Mouse (Mus musculus) thymus, postnatal 10 days (tissue): ENCODE results near the gene Cers5.
"Not testable (repeated sequence)": the region's sequence is repeated elsewhere in the genome, so short reads cannot be mapped to it uniquely, and the experiment has no call there.

Experiments
- DNase-seq, 2 experiments: peaks; one replicate each; pipeline ENCODE4 v3.0.0; 2021; ENCODE audit warnings: low spot score in 2 of 2

The Cers5 gene

DNA sequence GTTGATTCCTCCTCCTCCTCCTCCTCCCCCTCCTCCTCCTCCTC lies at the start of gene Cers5:
TSS of gene Cers5 (minus strand) at position 5 of the 44 bp plus-strand sequence.
- DNase-seq = not testable (repeated sequence)

DNA sequence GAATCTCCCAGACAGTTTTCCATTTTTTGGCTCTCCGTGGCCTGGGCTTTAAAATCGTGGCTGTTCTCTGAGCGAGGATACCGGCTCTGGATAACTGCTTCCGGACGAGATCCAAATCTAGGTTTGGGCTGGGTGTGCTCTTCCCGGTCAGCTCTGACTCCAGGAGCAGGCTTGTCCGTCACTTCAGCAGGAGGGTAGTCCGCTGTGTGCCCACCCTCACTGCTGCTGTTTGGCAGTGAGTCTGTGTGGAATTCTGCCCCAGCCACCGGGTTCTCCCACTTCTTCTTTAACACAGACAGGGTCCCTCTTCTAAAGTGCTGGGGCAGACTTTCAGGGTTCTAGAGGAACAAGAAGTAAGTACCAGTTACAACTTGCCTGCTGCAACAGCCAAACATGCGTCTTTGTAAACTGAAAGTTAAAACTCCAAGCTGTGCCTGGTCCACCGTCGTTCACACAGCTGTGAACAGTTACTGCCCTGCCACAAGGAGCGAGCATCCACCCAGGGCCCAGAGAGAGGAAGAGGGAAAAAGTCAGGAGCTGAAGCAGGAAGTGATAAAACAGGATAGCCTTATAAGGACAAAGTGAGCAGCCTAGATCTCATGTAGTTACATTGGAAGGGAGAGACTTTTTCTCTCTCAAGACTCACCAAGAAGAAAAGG lies 47.1 kb upstream of the Cers5 start:
- DNase-seq = no peak

DNA sequence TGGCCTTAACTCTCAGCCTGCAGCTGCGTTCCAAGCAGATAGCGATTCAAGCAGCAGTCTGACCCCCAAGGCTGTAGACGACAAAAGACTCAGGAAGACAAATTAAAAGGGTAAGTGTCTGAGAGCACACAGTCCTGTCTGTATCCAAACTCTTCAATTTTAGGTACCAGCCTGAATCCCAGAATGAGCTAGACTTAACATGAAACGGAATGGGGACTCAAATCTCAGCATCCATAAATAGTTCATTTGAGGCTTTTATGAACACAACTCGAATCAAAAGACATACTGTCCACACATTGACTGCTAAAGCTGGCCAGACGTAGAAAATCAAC lies 46.4 kb upstream of the Cers5 start:
- no peak for DNase-seq

DNA sequence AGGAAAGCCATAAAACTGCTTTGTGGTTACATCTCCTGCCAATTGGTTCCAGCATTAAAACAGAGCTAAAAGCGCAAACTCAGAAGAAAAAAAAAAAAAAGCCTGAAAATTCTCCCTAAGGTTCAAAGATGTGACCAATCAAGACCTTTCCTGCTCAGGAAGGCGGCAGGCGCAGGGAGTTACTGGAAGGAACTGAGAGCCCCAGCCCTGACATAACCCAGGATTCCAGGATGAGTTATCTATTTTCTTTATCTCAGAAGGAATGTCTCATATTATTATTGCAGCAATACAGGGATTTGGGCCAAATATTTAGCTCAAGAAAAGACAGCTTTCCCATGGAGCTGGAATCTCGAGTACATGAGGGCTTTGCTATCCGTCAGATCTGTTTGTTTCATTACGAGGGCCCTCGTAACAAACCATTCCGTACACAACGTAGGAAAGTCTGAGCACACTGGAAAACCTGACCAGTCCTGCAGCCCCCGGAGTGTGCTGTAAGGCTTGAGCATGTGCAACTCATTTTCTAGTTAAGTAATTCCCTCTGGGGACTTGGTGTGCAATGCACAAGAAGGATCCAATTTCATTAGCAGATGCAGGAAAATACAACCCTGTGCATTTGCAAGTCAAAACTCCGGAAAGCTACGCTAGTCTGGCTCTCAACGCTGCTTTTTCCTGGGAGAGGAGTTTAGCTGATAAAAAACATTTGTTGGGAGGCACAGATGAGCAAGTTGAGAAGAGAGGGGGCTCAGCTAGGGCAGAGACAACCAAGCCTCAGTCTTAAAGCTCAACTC lies 45.8 kb upstream of the Cers5 start:
- no peak for DNase-seq

DNA sequence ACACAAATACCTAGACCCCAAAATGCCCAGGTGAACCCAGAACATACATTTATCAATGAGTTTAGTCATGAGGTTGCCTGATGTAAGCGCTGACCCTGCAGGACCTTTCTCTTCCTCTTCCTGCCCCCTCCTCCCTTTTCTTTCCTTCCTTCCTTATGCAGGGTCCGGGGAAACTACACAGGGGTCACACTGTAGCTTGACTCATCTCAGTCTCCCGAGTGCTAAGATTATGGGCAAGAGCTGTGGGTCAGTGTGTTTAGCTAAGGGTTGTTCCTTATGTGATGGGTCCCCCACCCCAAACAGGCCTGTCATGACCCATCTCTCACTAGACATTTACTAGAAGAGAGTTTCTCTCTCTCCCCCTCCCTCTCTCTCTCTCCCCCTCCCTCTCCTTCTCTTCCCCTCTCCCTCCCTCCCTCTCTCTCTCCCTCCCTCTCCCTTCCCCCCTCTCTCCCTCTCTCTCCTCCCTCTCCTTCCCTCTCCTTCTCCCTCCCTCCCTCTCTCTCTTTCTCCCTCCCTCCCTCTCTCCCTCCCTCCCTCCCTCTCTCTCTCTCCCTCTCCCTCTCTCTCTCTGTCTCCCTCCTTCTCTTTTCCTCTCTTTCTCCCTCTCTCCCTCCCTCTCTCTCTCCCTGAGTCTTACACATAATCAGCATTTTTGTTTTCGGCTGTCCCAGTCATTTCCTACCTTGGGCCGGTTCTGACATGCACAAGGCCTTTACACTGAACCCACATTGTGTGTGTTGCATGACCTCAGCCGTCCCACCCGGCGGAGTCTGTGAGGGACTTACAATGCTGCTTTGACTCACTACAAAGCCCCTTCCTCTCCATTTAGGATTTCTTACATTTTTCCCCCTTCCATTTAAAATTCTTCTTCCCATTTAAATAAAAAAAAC lies 44.9 kb upstream of the Cers5 start:
- DNase-seq = no peak

DNA sequence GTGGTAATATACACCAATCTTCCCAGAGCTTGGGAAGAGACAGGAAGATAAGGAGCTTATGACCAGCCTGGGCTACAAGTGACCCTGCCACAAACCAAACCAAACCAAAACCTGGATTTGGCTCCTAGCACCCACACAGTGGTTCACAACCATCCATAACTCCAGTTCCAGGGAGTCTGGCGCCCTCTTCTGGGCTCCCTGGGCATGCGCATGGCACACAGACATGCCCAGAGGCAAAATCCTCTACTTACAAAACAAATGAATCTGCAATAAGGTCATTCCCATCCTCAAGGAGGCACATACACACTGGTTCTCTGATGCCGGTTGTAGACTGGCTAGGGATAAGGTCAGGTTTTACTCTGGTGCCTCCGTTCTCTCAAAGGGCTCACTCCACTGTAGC lies 43.3 kb upstream of the Cers5 start:
- DNase-seq = no peak

DNA sequence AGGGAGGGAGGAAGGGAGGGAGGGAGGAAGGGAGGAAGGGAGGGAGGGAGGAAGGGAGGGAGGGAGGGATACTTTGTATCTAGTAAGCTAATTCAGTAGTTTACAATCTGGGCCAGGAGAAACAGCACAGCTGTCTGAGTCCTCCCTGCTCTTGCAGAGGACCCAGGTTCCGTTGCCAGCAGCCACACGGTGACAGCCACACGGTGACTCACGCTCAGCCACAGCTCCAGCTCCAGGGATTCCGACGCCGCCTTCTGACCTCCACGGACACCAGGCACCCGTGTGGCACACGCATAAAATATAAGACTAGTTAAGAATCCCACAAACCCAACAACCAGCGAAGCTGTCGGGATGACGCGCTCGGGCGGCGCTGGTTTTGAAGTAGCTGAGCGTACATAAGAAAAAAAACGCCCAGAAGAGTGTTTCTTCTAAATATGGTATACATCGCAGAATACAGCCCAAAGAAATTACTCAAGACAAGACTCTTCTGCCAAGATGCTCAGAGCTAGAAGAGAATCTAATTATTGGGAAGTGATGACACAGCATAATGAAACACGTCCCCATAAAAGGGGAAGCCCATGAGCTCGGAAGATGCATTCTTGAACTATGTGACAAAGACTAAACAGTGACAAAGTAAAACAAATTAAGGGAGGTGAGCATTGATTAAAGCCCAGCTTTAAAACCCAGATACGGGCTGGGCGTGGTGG lies 42.0 kb upstream of the Cers5 start:
- DNase-seq = no peak

DNA sequence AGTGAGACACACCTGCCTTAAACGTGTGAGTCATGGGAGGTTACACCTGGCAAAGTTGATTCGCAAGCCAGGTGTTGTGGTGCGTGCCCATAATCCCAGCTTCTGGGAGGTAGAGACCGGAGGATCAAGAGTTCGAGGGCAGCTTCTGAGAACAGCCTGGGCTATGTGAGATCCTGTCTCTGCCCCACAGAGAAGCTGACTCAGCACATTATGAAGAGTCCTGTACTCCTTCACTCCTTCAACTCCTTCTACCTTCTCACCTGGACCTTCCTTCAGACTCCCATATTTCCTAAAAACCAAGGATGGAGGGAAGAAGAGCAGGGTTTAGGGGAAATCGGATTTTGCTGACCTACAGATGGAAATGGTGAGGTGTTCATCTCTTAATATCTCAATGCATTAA lies 41.0 kb upstream of the Cers5 start:
- DNase-seq = no peak

DNA sequence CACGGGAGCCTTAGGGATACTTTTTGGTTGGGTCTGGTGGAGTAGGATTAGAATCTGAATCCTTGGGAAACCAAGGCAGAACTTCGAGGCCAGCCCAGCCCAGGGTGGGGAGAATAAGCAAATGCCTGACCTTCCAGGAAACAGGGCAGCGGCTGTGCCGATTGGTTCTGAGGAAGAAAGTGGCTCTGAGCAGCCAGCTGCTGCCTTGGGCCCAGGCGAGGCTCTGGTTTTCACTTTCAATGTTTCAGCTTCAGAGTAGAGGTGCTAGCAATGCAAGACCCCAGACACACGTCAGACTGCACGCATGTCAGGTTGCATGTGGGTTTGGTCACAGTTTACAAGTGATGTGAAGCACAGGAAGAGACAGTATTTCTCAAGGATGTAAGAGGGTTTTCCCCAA lies 39.4 kb upstream of the Cers5 start:
- no peak for DNase-seq

DNA sequence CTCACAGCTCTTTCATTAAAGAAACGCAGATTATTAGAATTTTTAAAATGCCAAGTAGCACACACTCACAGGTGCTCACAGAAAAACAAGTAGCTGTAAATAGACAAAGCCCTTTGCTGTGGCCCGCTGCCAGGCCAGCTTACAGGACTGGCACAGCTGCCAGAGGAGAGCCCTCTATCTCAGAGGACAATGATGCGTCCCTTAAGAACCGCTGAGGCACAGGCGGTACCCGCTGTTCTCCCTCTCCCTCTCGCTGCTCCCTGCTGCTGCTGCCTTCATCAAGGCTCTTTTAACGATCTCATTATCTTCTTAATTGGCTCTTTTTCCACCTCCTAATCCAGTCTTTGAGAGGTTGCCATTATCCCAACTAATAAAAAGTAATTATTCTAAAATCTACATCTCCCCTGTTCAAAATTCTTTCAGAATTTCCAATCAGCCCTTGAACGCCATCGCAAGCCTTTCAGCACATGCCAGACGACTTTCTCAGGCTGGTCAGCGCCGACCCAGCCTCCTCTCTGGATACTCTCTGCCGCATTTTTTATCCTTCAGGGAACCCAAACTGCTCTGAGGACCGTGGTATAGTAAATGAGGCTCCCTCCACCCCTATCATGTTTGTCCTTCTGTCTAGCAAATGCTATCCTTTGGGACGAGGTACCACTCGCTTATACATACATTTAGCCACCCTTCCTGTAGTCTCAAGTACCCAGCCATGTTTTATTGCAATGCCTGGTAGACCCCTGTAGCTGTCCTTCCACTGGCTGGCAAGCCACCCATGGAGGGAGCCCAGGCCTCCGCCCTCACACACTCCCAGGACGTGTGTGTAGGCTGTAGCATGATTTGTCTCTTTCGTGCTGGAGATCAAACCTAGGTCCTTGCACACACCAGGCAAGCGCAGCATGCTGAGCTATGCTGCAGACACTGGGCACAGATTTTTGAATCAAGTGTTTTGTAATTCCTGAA lies 35.4 kb upstream of the Cers5 start:
- DNase-seq = no peak

DNA sequence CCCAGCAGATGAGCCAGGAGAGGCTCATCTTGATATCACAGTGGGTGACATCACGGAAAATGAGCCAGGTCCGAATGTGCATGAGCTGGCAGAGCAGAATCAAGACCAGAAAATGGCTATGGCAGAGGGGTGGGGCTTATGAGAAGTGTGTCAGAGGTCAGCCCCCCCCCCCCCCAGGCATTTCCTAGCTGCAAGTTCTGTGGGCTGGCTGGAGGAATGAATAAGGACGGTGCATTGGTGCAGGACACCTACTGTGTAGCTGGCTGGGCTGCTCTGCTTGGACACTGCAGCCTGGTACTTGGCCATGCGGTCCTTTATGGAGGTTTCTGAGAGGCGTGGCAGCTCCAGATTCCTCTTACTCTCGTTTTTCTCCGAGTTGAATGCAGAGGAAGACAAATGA lies 33.5 kb upstream of the Cers5 start:
- DNase-seq = no peak

DNA sequence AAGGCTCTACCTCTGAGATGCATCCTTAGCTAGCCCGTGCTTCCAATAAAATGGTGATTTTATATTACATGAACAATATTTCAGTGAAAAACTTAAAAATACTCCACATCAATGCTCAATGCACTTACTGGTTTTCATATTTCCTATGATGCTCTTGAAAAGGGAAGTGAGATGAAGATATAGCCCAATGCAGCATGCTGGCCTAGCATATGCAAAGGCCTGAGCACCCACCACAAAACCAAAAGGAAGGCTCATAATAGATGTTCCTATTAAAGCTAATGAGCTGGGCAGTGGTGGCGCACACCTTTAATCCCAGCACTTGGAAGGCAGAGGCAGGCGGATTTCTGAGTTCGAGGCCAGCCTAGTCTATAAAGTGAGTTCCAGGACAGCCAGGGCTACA lies 33.0 kb upstream of the Cers5 start:
- DNase-seq = no peak

DNA sequence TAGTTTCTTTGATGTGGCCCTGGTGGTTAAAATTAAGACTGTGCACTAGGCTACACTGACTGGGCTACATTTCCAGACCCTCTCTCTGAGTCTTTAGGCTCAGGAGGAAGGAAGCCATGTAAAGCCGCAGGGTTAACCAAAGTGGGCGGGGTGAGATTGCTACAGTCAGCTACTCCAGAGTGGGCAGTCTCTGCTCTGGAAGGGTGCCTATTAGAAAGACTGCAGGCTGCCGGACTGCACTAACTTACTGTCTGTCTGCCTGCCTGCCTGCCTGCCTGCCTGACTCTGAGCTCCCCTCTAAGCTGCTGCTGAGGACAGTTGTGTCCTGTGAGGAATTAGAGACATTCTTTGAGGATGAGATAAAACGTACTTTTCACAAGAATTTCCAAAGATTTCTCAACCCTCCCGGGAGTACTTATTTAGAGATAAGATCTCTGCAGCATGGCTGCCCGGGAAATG lies 30.5 kb upstream of the Cers5 start:
- DNase-seq = peak in 1 of 2 experiments; percentile 9

DNA sequence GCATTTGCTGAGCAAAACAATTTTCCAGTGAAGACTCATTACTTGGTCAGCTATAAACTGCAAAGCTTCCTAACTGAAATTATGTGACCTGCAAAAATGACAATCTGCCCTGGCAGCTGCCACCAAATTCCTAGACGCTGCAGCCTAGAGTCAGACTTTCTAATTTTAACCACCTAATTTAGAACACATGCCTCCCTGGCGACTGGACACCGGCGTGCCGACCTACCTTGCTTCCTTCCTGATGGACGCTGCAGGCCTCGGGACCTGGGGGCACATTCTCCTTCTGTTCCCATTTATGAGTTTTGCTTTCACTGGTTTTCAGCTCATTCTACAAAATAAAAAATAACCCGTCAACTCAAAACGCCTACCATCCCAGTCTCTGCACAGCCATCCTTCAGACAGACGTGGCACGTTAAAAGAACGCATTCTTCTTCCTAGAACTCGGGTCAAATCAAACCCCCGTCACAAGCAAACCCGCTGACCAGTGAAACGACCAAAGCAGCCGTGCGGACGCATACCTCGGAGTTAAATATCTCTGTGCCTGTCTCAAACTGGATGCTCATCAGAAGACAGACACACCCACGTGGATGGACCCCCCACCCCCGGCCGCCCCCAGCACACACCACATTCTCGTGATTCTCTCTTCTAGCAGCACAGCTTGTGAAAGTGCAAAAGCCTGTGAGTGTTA lies 29.3 kb upstream of the Cers5 start:
- no peak for DNase-seq

DNA sequence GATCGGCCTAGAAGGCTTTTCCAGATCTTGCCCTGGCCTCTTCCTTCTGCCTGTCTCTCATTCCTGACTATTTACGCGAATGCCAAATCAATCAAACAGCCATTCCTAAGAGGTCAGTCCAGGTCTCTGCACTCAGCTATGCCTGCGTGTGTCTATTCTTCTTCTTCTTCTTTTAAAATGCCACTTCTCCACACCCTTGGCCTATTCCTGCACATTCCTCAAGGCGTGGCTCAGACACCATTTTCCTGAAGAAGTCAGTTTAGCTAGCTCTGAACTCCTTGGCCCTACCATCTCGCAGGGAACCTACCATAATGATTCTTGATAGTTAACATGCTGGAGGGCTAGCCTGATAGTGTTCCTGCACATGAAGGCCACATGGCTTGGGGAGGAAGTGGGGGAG lies 27.0 kb upstream of the Cers5 start:
- no peak for DNase-seq

DNA sequence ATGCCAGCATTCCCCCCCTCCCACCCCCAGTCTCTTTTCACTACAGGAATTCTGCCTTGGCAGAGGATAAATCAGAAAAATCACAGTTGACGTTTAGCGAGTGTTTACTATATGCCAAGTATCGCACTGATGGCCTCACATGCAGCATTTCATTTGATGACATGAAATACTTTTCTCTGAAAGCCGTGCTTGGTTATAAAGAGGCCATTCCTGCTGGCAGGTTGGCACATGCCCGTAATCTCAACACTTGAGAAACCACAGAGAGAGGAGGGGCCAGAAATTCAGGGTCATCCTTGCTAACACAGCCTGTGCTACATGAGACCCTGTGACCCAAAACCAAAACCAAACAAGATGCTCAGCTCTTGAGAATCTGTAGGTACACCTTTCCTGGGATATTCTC lies 25.2 kb upstream of the Cers5 start:
- DNase-seq = no peak

DNA sequence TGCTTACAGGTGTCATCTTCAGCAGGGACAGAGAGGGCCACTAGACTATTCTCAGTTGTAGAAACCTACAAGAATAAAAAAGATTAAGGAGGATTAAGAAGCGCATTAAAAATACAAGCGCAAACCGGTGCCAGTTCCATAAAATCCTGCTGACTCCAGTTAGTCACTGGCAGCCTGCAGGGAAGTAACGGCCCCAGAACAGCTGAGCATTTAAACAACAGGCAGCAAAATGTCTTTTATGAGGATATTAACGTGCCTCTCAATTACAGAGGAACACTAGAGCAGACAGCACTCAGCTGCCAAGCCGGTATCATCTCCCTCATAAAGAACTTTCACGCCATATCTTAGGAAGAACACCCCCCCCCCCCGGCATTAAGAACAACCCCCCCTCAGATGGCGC lies 24.1 kb upstream of the Cers5 start:
- DNase-seq = no peak

DNA sequence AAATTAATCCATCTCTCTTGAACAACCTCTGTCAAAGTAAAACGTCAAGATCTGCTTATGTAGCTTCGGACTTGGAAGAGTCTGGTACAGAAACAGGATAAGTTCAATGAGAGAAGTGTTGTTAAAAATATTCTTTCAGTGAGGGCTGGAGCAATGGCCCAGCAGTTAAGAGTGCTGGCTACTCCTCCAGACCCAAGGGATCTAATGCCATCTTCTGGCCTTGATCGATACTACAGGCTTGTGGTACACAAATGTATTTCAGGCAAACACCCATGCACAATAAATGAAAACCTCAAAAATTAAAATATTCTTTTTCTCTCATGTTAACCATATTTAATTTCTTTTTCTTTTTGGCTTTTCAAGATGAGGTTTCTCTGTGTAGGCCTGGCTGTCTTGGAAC lies 23.4 kb upstream of the Cers5 start:
- DNase-seq = peak in 1 of 2 experiments; percentile 11

DNA sequence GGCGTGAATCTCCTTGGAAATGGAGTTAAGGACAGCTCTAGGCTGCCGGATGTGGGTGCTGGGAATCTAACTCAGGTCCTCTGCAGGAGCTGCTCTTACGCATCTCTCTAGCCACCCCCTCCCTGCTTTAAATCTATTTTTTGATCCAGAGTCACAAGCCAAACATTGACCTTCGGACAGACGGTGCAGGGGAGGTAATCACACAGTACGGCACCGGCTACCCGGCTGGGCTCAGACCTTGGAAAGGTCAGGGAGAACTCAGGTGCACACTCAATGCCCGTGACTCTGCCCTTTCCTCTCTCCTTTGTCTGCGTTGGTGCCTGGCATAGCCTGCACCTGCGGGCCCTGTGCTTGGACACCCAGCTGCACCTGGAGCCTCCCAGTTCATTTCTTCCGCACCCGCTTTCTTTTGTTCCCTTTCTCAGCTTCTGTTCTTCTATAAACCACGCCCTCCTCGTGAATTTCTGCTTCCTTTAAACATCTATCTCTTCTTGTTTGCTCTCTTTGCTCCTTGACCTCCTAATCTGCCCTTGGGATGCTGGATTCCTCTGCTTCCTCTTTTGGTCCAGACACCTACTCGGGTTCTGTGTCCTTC lies 19.6 kb upstream of the Cers5 start:
- DNase-seq = no peak

DNA sequence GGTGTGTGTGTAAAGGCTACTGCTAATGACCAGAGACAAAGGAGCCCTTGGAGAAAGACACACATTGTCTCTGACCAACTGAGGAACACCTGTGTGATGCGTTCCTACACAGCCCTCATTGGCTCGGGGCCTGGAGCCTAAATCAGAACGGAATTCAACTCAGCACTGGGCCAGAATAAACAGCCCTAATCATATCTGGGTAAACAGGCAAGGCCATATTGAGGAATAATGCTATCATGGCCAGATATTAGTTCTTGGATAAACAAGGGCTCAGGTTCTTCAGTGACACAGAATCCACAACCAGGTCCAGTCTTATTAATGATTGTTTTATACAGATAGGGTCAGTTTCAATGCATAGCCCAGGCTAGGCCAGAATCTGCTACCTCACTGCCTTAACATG lies 18.3 kb upstream of the Cers5 start:
- DNase-seq = no peak

DNA sequence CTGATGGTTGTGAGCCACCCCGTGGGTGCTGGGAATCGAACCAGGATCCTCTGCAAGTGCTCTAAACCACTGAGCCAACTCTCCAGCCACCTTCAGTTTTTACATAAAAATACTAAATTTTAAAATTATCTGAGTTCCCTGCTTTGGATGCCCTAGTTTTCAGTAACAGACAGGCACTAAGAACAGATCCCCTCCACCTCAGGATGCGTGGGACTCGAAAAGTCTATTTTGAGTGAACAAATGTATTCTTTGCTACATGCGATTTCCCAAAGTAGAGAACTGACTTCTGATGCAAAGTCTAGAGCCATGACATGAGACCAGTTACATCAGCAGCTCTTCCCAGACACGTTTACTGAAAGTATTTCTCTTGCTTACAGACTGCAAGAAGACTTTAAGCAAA lies 17.8 kb upstream of the Cers5 start:
- no peak for DNase-seq
